Mouse (Mus musculus) stomach, embryonic 16.5 days (tissue): ENCODE data around the gene Rac2. TPM values are rescaled to one million over a fixed set of nuclear protein-coding genes. Genes with fewer than 3 reads are reported as not detected.

Experiments
- ATAC-seq: fragments of 200-750 bp; cut with Nextera tagmentation; 2 replicates; pipeline ENCODE4 v1.8.0; 2017; ENCODE audit warnings: moderate number of reproducible peaks, moderate TSS enrichment; ENCODE audit not compliant: insufficient read depth, low FRiP score
- H3K27ac ChIP-seq: fragments of 300-500 bp; sonication (generic); 2 replicates; pipeline ENCODE4 v1.5.1; 2014; ENCODE audit warnings: low read length
- H3K27me3 ChIP-seq: fragments of 300-500 bp; sonication (generic); 2 replicates; pipeline ENCODE4 v1.6.1; 2014; ENCODE audit warnings: low read length, control low read depth, mixed read lengths; ENCODE audit not compliant: control insufficient read depth, insufficient read depth
- H3K36me3 ChIP-seq: fragments of 300-500 bp; sonication (generic); 2 replicates; pipeline ENCODE4 v1.6.1; 2014; ENCODE audit warnings: low read length; ENCODE audit not compliant: control insufficient read depth, insufficient read depth
- H3K4me1 ChIP-seq: fragments of 300-500 bp; sonication (generic); 2 replicates; pipeline ENCODE4 v1.6.1; 2014; ENCODE audit warnings: low read length, control low read depth, mixed read lengths; ENCODE audit not compliant: control insufficient read depth, insufficient read depth
- H3K4me2 ChIP-seq: fragments of 300-500 bp; sonication (generic); 2 replicates; pipeline ENCODE4 v1.6.1; 2014; ENCODE audit warnings: low read depth, low read length, mixed read lengths
- H3K4me3 ChIP-seq: fragments of 300-500 bp; sonication (generic); replicated peaks from 2 replicates; pipeline ENCODE4 v1.5.1; 2014; ENCODE audit warnings: mild to moderate bottlenecking, low read length
- H3K9ac ChIP-seq: fragments of 300-500 bp; sonication (generic); 2 replicates; pipeline ENCODE4 v1.6.1; 2014; ENCODE audit warnings: low read length
- H3K9me3 ChIP-seq: fragments of 300-500 bp; sonication (generic); replicated peaks from 2 replicates; pipeline ENCODE4 v1.6.1; 2016; ENCODE audit warnings: low read length, control low read depth; ENCODE audit not compliant: control insufficient read depth
- WGBS: fragments of 180-500 bp; shearing (Covaris S2); extraction: QIAGEN DNeasy Blood & Tissue Kit; methylation state at CpG from one replicate; pipeline ENCODE4 v1.1.7; 2014; 5-methylcytosine and 5-hydroxymethylcytosine counted together
- polyA plus RNA-seq: library from polyadenylated mRNA; unstranded; fragments of >200 nt; fragmentation: Nextera tagmentation; extraction: Ambion mirVana; gene quantifications from 2 replicates; pipeline ENCODE4 v1.2.1, GENCODE M21; 2015

Rac2 gene
- polyA plus RNA-seq, 1 experiment from 2014 or later: 26.2 TPM

- Histone ChIP-seq H3K4me1 (peaks cover 11% of the 10 kb centered on the region; the same call in 1 of the 2 replicates), H3K9ac (no peak overlapping the region), H3K36me3 (no peaks in the 10 kb centered on the region), H3K4me2 (no peak overlapping the region), H3K27ac (no peak overlapping the region), H3K27me3 (peaks cover 6% of the 10 kb centered on the region; the same call in 1 of the 2 replicates), H3K4me3 (no peak overlapping the region), H3K9me3 (no peaks in the 10 kb centered on the region)
- 79% methylated on average over 4 of the region's 4 CpGs for WGBS
- ATAC-seq: no peak
Observed at GRCm38 (mm10) chr15:78546060-78546459, 26.5 kb downstream of the Rac2 start.

- peaks cover 11% of the 10 kb centered on the region; the same call in 1 of the 2 replicates for H3K4me1 ChIP-seq
- H3K27ac ChIP-seq: no peak within 1 kb of the TSS
- H3K9me3 ChIP-seq: no peaks in the 10 kb centered on the region
- no peak within 1 kb of the TSS for H3K4me2 ChIP-seq
- peak within 1 kb of the TSS; percentile 50; the same call in 1 of the 2 replicates for H3K9ac ChIP-seq
- H3K36me3 ChIP-seq: no peaks in the 10 kb centered on the region
- peaks cover 12% of the 10 kb centered on the region; the same call in 1 of the 2 replicates for H3K27me3 ChIP-seq
- ATAC-seq: no peak
- WGBS: 14% methylated on average over 14 of the region's 14 CpGs
- no peak within 1 kb of the TSS for H3K4me3 ChIP-seq
Observed at GRCm38 (mm10) chr15:78544561-78545001, 28.0 kb downstream of the Rac2 start, which contains the start of gene Sstr3. Sstr3 (minus strand) TSS chr15:78544685.

GRCm38 (mm10) chr15:78544041-78544440, 28.5 kb downstream of the Rac2 start:
- no peak overlapping the region for H3K4me3 ChIP-seq
- H3K9ac ChIP-seq: no peak overlapping the region
- peaks cover 12% of the 10 kb centered on the region; the same call in 1 of the 2 replicates for H3K27me3 ChIP-seq
- no peaks in the 10 kb centered on the region for H3K36me3 ChIP-seq
- H3K27ac ChIP-seq: no peak overlapping the region
- no peak overlapping the region for H3K4me2 ChIP-seq
- ATAC-seq: no peak
- WGBS: 68% methylated on average over 15 of the region's 15 CpGs
- no peaks in the 10 kb centered on the region for H3K9me3 ChIP-seq
- peaks cover 11% of the 10 kb centered on the region; the same call in 1 of the 2 replicates for H3K4me1 ChIP-seq

GRCm38 (mm10) chr15:78542767-78543303, 29.7 kb downstream of the Rac2 start:
- WGBS: 64% methylated on average over 7 of the region's 7 CpGs
- no peak overlapping the region for H3K4me3 ChIP-seq

GRCm38 (mm10) chr15:78542098-78542766, 30.4 kb downstream of the Rac2 start:
- no peak for ATAC-seq
- Histone ChIP-seq H3K4me3 (no peak overlapping the region), H3K4me2 (no peak overlapping the region), H3K9ac (no peak overlapping the region), H3K36me3 (no peaks in the 10 kb centered on the region), H3K9me3 (no peaks in the 10 kb centered on the region), H3K27ac (no peak overlapping the region), H3K27me3 (peaks cover 12% of the 10 kb centered on the region; the same call in 1 of the 2 replicates), H3K4me1 (peaks cover 11% of the 10 kb centered on the region; the same call in 1 of the 2 replicates)
- 68% methylated on average over 3 of the region's 3 CpGs for WGBS

More at GRCm38 (mm10) chr15:78542767-78543303, 29.7 kb downstream of the Rac2 start:
- H3K4me1 ChIP-seq: peaks cover 11% of the 10 kb centered on the region; the same call in 1 of the 2 replicates
- H3K9me3 ChIP-seq: no peaks in the 10 kb centered on the region
- no peak overlapping the region for H3K9ac ChIP-seq
- no peak for ATAC-seq
- no peak overlapping the region for H3K27ac ChIP-seq
- H3K36me3 ChIP-seq: no peaks in the 10 kb centered on the region
- peaks cover 12% of the 10 kb centered on the region; the same call in 1 of the 2 replicates for H3K27me3 ChIP-seq
- H3K4me2 ChIP-seq: no peak overlapping the region

- no peak for ATAC-seq
- 37% methylated on average over 3 of the region's 3 CpGs for WGBS
Observed at GRCm38 (mm10) chr15:78541606-78542005, 31.0 kb downstream of the Rac2 start.

GRCm38 (mm10) chr15:78541036-78541435, 31.5 kb downstream of the Rac2 start:
- no peak overlapping the region for H3K27ac ChIP-seq
- no peak for ATAC-seq
- 76% methylated on average over 3 of the region's 3 CpGs for WGBS

More at GRCm38 (mm10) chr15:78541606-78542005, 31.0 kb downstream of the Rac2 start:
- Histone ChIP-seq H3K36me3 (no peaks in the 10 kb centered on the region), H3K4me1 (peaks cover 11% of the 10 kb centered on the region; the same call in 1 of the 2 replicates), H3K4me3 (no peak overlapping the region), H3K27ac (no peak overlapping the region), H3K27me3 (peaks cover 12% of the 10 kb centered on the region; the same call in 1 of the 2 replicates), H3K9me3 (no peaks in the 10 kb centered on the region), H3K9ac (0 out of 2 replicates have a peak overlapping the region, but pooled peaks have one; percentile 21), H3K4me2 (no peak overlapping the region)

GRCm38 (mm10) chr15:78535723-78536421, 36.7 kb downstream of the Rac2 start:
- Histone ChIP-seq H3K27ac (peak overlapping the region; percentile 62), H3K9ac (0 out of 2 replicates have a peak overlapping the region, but pooled peaks have one; percentile 18), H3K4me1 (peaks cover 19% of the 10 kb centered on the region), H3K36me3 (no peaks in the 10 kb centered on the region), H3K4me3 (no peak overlapping the region), H3K4me2 (no peak overlapping the region), H3K9me3 (no peaks in the 10 kb centered on the region), H3K27me3 (0 out of 2 replicates have a peak, but pooled peaks cover 5% of the 10 kb centered on the region)
- no peak for ATAC-seq
- WGBS: 62% methylated on average over 10 of the region's 10 CpGs

More at GRCm38 (mm10) chr15:78541036-78541435, 31.5 kb downstream of the Rac2 start:
- Histone ChIP-seq H3K9me3 (no peaks in the 10 kb centered on the region), H3K27me3 (peaks cover 12% of the 10 kb centered on the region; the same call in 1 of the 2 replicates), H3K9ac (no peak overlapping the region), H3K4me2 (no peak overlapping the region), H3K36me3 (no peaks in the 10 kb centered on the region), H3K4me3 (no peak overlapping the region), H3K4me1 (peaks cover 11% of the 10 kb centered on the region; the same call in 1 of the 2 replicates)
